Mouse (Mus musculus) stomach, postnatal 0 days (tissue): ENCODE data around the gene Ubl4b. TPM values are rescaled to one million over a fixed set of nuclear protein-coding genes. Genes with fewer than 3 reads are reported as not detected.

ENCODE experiments used
- ATAC-seq: fragments of 200-750 bp; cut with Nextera tagmentation; 2 replicates; pipeline ENCODE4 v1.8.0; 2017; ENCODE audit not compliant: low FRiP score, low TSS enrichment
- DNase-seq: peaks from one replicate; pipeline ENCODE4 v3.0.0-alpha.2; 2016; ENCODE audit warnings: low spot score
- H3K27ac ChIP-seq: fragments of 300-500 bp; sonication (generic); replicated peaks from 2 replicates; pipeline ENCODE4 v1.5.1; 2014; ENCODE audit warnings: mild to moderate bottlenecking, control low read depth
- H3K27me3 ChIP-seq: fragments of 300-500 bp; sonication (generic); 2 replicates; pipeline ENCODE4 v1.6.1; 2014; ENCODE audit warnings: low read length; ENCODE audit not compliant: control insufficient read depth, insufficient read depth
- H3K36me3 ChIP-seq: fragments of 300-500 bp; sonication (generic); 2 replicates; pipeline ENCODE4 v1.6.1; 2014; ENCODE audit warnings: low read length, mixed read lengths; ENCODE audit not compliant: control insufficient read depth, insufficient read depth
- H3K4me1 ChIP-seq: fragments of 300-500 bp; sonication (generic); replicated peaks from 2 replicates; pipeline ENCODE4 v1.6.1; 2014; ENCODE audit warnings: antibody characterized with exemption; ENCODE audit not compliant: control insufficient read depth, insufficient read depth
- H3K4me2 ChIP-seq: fragments of 300-500 bp; sonication (generic); replicated peaks from 2 replicates; pipeline ENCODE4 v1.6.1; 2014; ENCODE audit warnings: low read depth, mild to moderate bottlenecking, control low read depth, moderate library complexity
- H3K4me3 ChIP-seq: fragments of 300-500 bp; sonication (generic); 2 replicates; pipeline ENCODE4 v1.5.1; 2014; ENCODE audit warnings: low read depth, low read length, control low read depth
- H3K9ac ChIP-seq: fragments of 300-500 bp; sonication (generic); 2 replicates; pipeline ENCODE4 v1.6.1; 2014; ENCODE audit warnings: mild to moderate bottlenecking, low read length, control low read depth, mixed read lengths
- H3K9me3 ChIP-seq: fragments of 300-500 bp; sonication (generic); 2 replicates; pipeline ENCODE4 v1.6.1; 2016; ENCODE audit warnings: low read length; ENCODE audit not compliant: control insufficient read depth
- CTCF ChIP-seq: IDR thresholded peaks from 2 replicates; pipeline ENCODE4 v1.5.1; 2016; ENCODE audit warnings: antibody characterized with exemption, low read depth, mild to moderate bottlenecking, moderate library complexity
- EP300 ChIP-seq: optimal IDR thresholded peaks from 2 replicates; pipeline ENCODE3; 2016; ENCODE audit warnings: antibody characterized with exemption
- WGBS: fragments of 180-500 bp; shearing (Covaris S2); extraction: QIAGEN DNeasy Blood & Tissue Kit; methylation state at CpG from one replicate; pipeline ENCODE4 v1.1.7; 2014; 5-methylcytosine and 5-hydroxymethylcytosine counted together
- polyA plus RNA-seq: library from polyadenylated mRNA; unstranded; fragments of >200 nt; fragmentation: Nextera tagmentation; extraction: Ambion mirVana; gene quantifications from 2 replicates; pipeline ENCODE4 v1.2.1, GENCODE M21; 2015

The Ubl4b gene
- polyA plus RNA-seq, 1 experiment from 2014 or later = not detected

DNA sequence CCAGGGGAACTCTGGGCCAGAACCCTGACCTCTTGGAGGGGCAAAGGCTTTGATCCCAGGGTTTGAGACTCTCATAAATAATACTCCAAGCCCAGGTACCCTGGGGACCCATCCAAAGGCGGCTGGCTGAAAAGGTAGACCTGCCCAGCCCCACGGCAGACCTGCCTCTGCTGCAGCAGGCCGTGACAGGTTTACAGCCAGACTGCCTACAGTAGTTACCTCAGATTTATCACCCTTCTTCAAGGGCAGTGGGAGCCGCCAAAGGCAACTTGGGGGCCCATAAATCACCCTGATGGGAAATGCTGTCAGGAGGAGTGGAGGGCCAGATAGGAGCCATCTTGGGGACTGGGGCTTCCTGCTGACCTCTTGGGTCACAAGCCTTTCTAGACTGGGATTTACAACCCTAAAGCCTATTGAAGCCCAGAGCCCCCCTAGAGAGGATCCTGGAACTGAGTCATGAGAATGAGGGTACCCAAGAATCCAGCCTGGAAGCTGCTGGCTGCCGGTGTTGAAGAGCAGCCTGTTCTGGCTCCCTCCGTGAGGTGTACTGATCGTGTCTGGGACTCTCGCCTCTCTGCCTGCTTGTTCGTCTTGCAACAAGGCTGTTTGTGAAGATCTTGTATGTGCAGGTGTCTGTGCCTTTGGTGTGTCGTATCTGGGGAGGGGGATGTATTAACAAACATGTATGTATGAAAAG lies 9.0 kb downstream of the Ubl4b start:
- 61% methylated on average over 10 of the region's 10 CpGs for WGBS

DNA sequence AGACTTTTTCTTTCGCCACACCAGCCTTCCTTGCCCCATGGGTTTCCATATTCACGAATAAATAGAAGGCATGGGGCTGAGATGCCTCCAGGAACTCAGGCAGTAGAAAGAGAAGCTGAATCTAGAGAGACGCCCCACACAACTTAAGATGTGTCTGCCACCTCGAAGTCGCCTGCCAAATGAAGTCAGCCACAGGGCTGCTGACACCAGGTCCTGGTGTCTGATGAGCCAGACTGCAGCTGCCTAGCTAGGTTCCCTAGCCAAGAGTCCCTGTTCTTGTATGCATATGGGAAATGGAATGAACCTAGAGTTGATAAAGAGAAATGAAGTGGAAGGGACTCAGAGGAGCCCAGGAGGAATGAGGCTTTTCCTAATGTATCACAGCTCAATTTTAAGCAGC lies 9.6 kb downstream of the Ubl4b start:
- Histone ChIP-seq H3K27ac (no peak overlapping the region), H3K36me3 (no peaks in the 10 kb centered on the region), H3K9me3 (no peaks in the 10 kb centered on the region), H3K9ac (no peak overlapping the region), H3K4me2 (no peak overlapping the region), H3K27me3 (no peaks in the 10 kb centered on the region), H3K4me1 (no peaks in the 10 kb centered on the region), H3K4me3 (no peak overlapping the region)
- TF ChIP-seq EP300 (no peak), CTCF (no peak)
- WGBS = 69% methylated on average over 5 of the region's 5 CpGs
- DNase-seq = no peak
- ATAC-seq = no peak

More for the DNA sequence above, 9.0 kb downstream of the Ubl4b start:
- no peaks in the 10 kb centered on the region for H3K27me3 ChIP-seq
- no peak overlapping the region for H3K27ac ChIP-seq
- ATAC-seq = no peak
- H3K4me1 ChIP-seq = no peaks in the 10 kb centered on the region
- H3K9ac ChIP-seq = no peak overlapping the region
- no peak overlapping the region for H3K4me2 ChIP-seq
- DNase-seq = no peak
- TF ChIP-seq CTCF = no peak
- H3K36me3 ChIP-seq = no peaks in the 10 kb centered on the region
- no peak overlapping the region for H3K4me3 ChIP-seq
- H3K9me3 ChIP-seq = no peaks in the 10 kb centered on the region

GRCm38 (mm10) chr3:107543158-107544080 lies 11.5 kb downstream of the Ubl4b start:
- TF ChIP-seq EP300 = no peak
- TF ChIP-seq CTCF = no peak
- no peaks in the 10 kb centered on the region for H3K4me1 ChIP-seq
- no peaks in the 10 kb centered on the region for H3K27me3 ChIP-seq
- no peak overlapping the region for H3K9ac ChIP-seq
- WGBS = 61% methylated on average over 8 of the region's 8 CpGs
- H3K9me3 ChIP-seq = no peaks in the 10 kb centered on the region
- no peak overlapping the region for H3K4me2 ChIP-seq
- ATAC-seq (no peak), DNase-seq (no peak)
- H3K4me3 ChIP-seq = no peak overlapping the region
- no peak overlapping the region for H3K27ac ChIP-seq
- no peaks in the 10 kb centered on the region for H3K36me3 ChIP-seq

DNA sequence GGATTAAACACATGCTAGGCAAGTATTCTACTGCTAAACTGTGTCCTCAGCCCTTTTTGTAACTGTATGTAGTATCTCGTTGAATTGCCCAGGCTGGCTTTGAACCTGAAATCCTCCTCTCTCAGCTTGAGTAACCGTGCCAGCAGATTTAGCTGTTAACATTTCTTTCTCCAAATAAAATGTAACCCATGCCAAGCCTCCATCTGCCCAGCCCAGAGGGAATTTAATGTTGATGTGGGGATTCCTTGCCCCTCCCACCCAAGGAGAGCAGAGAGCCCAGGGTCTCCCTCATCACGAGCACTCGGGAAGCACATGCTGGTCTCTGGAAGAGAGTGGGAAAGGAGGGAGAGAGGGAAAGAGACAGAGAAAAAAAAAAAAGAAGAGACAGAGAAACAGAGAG lies 12.3 kb downstream of the Ubl4b start:
- no peaks in the 10 kb centered on the region for H3K4me1 ChIP-seq
- TF ChIP-seq CTCF (no peak), EP300 (no peak)
- H3K36me3 ChIP-seq = no peaks in the 10 kb centered on the region
- H3K4me2 ChIP-seq = no peak overlapping the region
- H3K27me3 ChIP-seq = no peaks in the 10 kb centered on the region
- no peak overlapping the region for H3K27ac ChIP-seq
- H3K4me3 ChIP-seq = no peak overlapping the region
- no peak for ATAC-seq
- WGBS = 45% methylated on average over 4 of the region's 4 CpGs
- no peaks in the 10 kb centered on the region for H3K9me3 ChIP-seq
- no peak overlapping the region for H3K9ac ChIP-seq
- no peak for DNase-seq

DNA sequence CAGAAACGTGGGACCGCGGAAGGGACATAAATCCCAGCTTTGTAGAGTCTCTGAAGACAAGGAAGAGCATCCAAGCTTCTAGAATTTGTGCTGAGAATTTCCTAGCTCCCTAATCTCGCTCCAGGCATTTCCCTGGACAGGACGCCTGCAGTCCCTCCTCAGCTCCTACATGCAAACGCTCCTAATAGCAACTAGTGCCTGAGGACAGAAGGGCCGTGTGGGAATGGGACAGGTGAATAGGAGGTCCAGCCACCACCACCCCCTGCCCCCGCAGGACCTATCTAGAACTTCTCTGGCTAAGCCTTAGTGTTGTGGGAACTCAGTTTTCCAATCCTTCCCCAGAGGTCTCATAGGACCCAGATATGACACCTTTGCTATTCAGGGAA lies 17.4 kb downstream of the Ubl4b start:
- no peaks in the 10 kb centered on the region for H3K36me3 ChIP-seq
- H3K4me1 ChIP-seq = no peaks in the 10 kb centered on the region
- no peak overlapping the region for H3K27ac ChIP-seq
- DNase-seq (no peak), ATAC-seq (0 out of 2 replicates have a peak, but pooled peaks have one; percentile 33)
- H3K4me3 ChIP-seq = no peak overlapping the region
- TF ChIP-seq EP300 (no peak), CTCF (no peak)
- H3K4me2 ChIP-seq = peak overlapping the region; percentile 44
- H3K9me3 ChIP-seq = no peaks in the 10 kb centered on the region
- WGBS = 18% methylated on average over 8 of the region's 8 CpGs
- no peaks in the 10 kb centered on the region for H3K27me3 ChIP-seq
- H3K9ac ChIP-seq = no peak overlapping the region
